Mouse (Mus musculus): ENCODE measurements around the gene Npcd.

DNA sequence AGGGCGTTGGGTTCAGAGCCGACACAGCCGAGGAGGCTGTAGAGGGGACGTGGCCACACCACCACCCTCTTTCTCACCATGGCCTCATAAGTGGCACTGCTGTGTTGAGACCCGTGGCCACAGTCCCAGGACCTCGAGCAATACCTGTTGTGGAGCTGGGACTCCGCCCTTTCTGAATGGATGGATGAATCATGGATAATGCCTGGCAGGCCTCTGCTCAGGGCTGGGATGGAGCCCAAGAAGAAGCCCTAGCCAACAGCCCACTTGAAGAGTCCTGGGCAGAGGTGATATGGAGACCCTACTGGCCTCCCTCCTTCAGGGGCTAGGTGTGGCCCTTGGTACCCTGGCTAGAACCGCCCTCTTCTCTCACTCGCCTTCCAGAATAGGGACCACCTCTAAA lies 71.0 kb downstream of the Npcd start:
- TF ChIP-seq CTCF (IDR thresholded peaks at IDR 0.05; ENCODE audit: low read depth, low read length) (no peak), GATA1 (IDR thresholded peaks at IDR 0.05; ENCODE audit: borderline replicate concordance, low read length) (no peak), TAL1 (conservative IDR thresholded peaks at IDR 0.05; ENCODE audit: low read depth, low read length) (no peak)

Data from G1E (cell line).